In the genomic region with DNA sequence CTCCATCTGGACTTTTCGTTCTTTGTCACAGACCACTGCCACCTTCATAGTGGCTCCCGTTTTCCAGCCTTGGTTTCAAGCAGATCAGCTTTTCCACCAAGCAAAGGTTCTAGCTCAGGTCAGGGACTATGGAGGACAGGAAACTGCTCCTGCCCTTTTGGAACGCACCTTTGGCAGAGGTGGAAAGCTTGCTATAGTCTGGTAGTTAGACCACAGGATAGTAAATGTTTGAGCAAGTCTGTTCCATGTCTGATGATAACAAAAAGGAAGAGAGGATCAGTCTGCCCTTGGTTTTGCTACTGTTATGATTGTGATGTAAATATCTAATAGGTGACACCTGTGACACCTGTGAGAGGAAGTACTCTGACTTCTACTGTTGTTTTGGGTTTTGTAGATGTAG, we compare ENCODE assay signal across 29 mouse cellular contexts. TPM values are rescaled to one million over a fixed set of nuclear protein-coding genes. Genes with fewer than 3 reads are reported as not detected.
DNase-seq lines count a peak whose midpoint lies in the region; ATAC-seq and TF ChIP-seq lines count a peak whose summit lies in the region.
"Had no signal": no experiment of that assay in that cellular context is flagged by ENCODE, and none has a peak within 500 bp of the region (broad histone marks: within the 10 kb centered on the region; RNA-seq: fewer than 3 reads in every experiment).

No protein-coding gene starts in this region.

- 84% methylated on average over 3 of the region's 3 CpGs for WGBS in midbrain, embryonic 11.5 days
- 88% methylated on average over 3 of the region's 3 CpGs for WGBS in midbrain, postnatal 0 days

- H3K36me3 ChIP-seq in midbrain, embryonic 11.5 days (ENCODE audit: control insufficient read depth, insufficient read depth, low read length): no peaks in the 10 kb centered on the region
- H3K36me3 ChIP-seq in midbrain, postnatal 0 days (ENCODE audit: insufficient read depth, low read length): no peaks in the 10 kb centered on the region
- H3K36me3 ChIP-seq: embryonic facial prominence, embryonic 13.5 days; embryonic facial prominence, embryonic 15.5 days; forebrain, embryonic 10.5 days; forebrain, embryonic 12.5 days; G1E had no signal

- ATAC-seq in midbrain, embryonic 11.5 days (ENCODE audit: low FRiP score): no peak
- no peak for ATAC-seq in midbrain, postnatal 0 days (ENCODE audit: low FRiP score)
- peak; percentile 13 for ATAC-seq in CD4-positive, CD25-positive, alpha-beta regulatory T cell, adult 4 months
- ATAC-seq: forebrain, embryonic 14.5 days; forebrain, embryonic 16.5 days; Patski had no signal

- no peak overlapping the region for H3K9ac ChIP-seq in midbrain, embryonic 11.5 days (ENCODE audit: low read length)
- H3K9ac ChIP-seq in midbrain, postnatal 0 days (replicated peaks; ENCODE audit: low read length, poor library complexity, severe bottlenecking): no peak overlapping the region
- H3K9ac ChIP-seq: embryonic facial prominence, embryonic 13.5 days; embryonic facial prominence, embryonic 15.5 days; forebrain, embryonic 12.5 days had no signal

- no peak overlapping the region for H3K4me2 ChIP-seq in midbrain, embryonic 11.5 days
- H3K4me2 ChIP-seq in midbrain, postnatal 0 days (ENCODE audit: low read depth, low read length, poor library complexity, severe bottlenecking): no peak overlapping the region
- H3K4me2 ChIP-seq: embryonic facial prominence, embryonic 13.5 days; embryonic facial prominence, embryonic 15.5 days; forebrain, embryonic 12.5 days had no signal

- DNase-seq in midbrain, embryonic 11.5 days (ENCODE audit: low spot score, missing footprints): peak; percentile 62
- no peak for DNase-seq in midbrain, postnatal 0 days (ENCODE audit: low spot score)
- DNase-seq in CD4-positive helper T cell, adult 2 months (ENCODE audit: low read depth, low spot score): peak; percentile 41
- peak; percentile 69 for DNase-seq in induced T-regulatory cell, adult 2 months (ENCODE audit: low read depth)
- no peak for DNase-seq in left cerebral cortex, adult 9 months (ENCODE audit: low spot score in 2 of 2)
- no peak for DNase-seq in thymus, postnatal 0 days (ENCODE audit: low spot score)
- no peak for DNase-seq in right cerebral cortex, postnatal 36 days (ENCODE audit: low spot score in 2 of 2)
- DNase-seq: adrenal gland, adult 8-10 months; adrenal gland, postnatal 14 days; adrenal gland, postnatal 36 days; cerebellum, adult 11-12 months; cerebellum, adult 2 months; cerebellum, adult 9-10 months; cerebellum, postnatal 14 days; cerebellum, postnatal 36 days; embryo, embryonic 11 days had no signal

- H3K27ac ChIP-seq in midbrain, embryonic 11.5 days (ENCODE audit: low read depth, low read length): no peak overlapping the region
- no peak overlapping the region for H3K27ac ChIP-seq in midbrain, postnatal 0 days (ENCODE audit: low read depth, low read length)
- H3K27ac ChIP-seq: embryonic facial prominence, embryonic 13.5 days; embryonic facial prominence, embryonic 15.5 days; forebrain, embryonic 10.5 days; forebrain, embryonic 12.5 days had no signal

- H3K27me3 ChIP-seq in midbrain, embryonic 11.5 days (ENCODE audit: control insufficient read depth, insufficient read depth, low read length): no peaks in the 10 kb centered on the region
- H3K27me3 ChIP-seq in midbrain, postnatal 0 days (ENCODE audit: insufficient read depth, low read length): no peaks in the 10 kb centered on the region
- H3K27me3 ChIP-seq: embryonic facial prominence, embryonic 13.5 days; embryonic facial prominence, embryonic 15.5 days; forebrain, embryonic 12.5 days; Patski had no signal

- TF ChIP-seq CTCF in midbrain, postnatal 0 days (IDR thresholded peaks at IDR 0.05): no peak

- H3K4me1 ChIP-seq in midbrain, embryonic 11.5 days (ENCODE audit: control insufficient read depth, insufficient read depth, low read length): peaks cover 4% of the 10 kb centered on the region
- no peaks in the 10 kb centered on the region for H3K4me1 ChIP-seq in midbrain, postnatal 0 days (ENCODE audit: insufficient read depth, low read length)
- H3K4me1 ChIP-seq: embryonic facial prominence, embryonic 13.5 days; embryonic facial prominence, embryonic 15.5 days had no signal

- no peak overlapping the region for H3K4me3 ChIP-seq in midbrain, embryonic 11.5 days (ENCODE audit: low read depth, low read length)
- H3K4me3 ChIP-seq in midbrain, postnatal 0 days (ENCODE audit: low read depth, low read length): no peak overlapping the region
- H3K4me3 ChIP-seq: embryonic facial prominence, embryonic 13.5 days; embryonic facial prominence, embryonic 15.5 days; erythroblast, embryonic 14.5 days; forebrain, embryonic 10.5 days; forebrain, embryonic 12.5 days had no signal

- H3K9me3 ChIP-seq in midbrain, embryonic 11.5 days (ENCODE audit: control insufficient read depth, low read length): no peaks in the 10 kb centered on the region
- no peaks in the 10 kb centered on the region for H3K9me3 ChIP-seq in midbrain, postnatal 0 days (ENCODE audit: low read length)
- H3K9me3 ChIP-seq: embryonic facial prominence, embryonic 13.5 days; embryonic facial prominence, embryonic 15.5 days; forebrain, embryonic 10.5 days; forebrain, embryonic 12.5 days; G1E had no signal

RNA-seq across cellular contexts. Expression of a gene that starts 31.1 kb away (rescaled TPM):
- polyA plus RNA-seq in midbrain, embryonic 11.5 days (2014; fragmentation: Nextera tagmentation; extraction: Ambion mirVana): 835 and 887 TPM in 2 replicates
- 150 and 173 TPM in 2 replicates for total RNA-seq in midbrain, postnatal 0 days (2014; rRNA removed)
- polyA plus RNA-seq in midbrain, postnatal 0 days (2015; fragmentation: Nextera tagmentation; extraction: Ambion mirVana): 199 and 224 TPM in 2 replicates
- polyA plus RNA-seq in CD4-positive, CD25-positive, alpha-beta regulatory T cell, adult 4 months (2017; shearing (Covaris generic)): 100 to 1,000 TPM; 498 to 562 TPM
- 705 and 759 TPM in 2 replicates for polyA plus RNA-seq in thymus, postnatal 0 days (2015; fragmentation: Nextera tagmentation; extraction: Ambion mirVana)

RNA-seq across cellular contexts. Expression of a gene that starts 31.3 kb away (rescaled TPM):
- polyA plus RNA-seq in midbrain, embryonic 11.5 days (2014; fragmentation: Nextera tagmentation; extraction: Ambion mirVana): 0.08 TPM in 1 of 2 replicates, not detected in the other
- total RNA-seq in midbrain, postnatal 0 days (2014; rRNA removed): 0.11 TPM in 1 of 2 replicates, not detected in the other
- polyA plus RNA-seq in midbrain, postnatal 0 days (2015; fragmentation: Nextera tagmentation; extraction: Ambion mirVana): 0.06 and 0.12 TPM in 2 replicates
- not detected for polyA plus RNA-seq in CD4-positive, CD25-positive, alpha-beta regulatory T cell, adult 4 months (2017; shearing (Covaris generic))
- polyA plus RNA-seq in thymus, postnatal 0 days (2015; fragmentation: Nextera tagmentation; extraction: Ambion mirVana): 0.07 and 0.12 TPM in 2 replicates
- total RNA-seq: adrenal gland, adult 18-20 months; adrenal gland, postnatal 14 days; adrenal gland, postnatal 36 days; common myeloid progenitor, adult 5-6 weeks had no signal
- polyA plus RNA-seq: activated CD4-positive, CD25-positive, alpha-beta regulatory T cell, adult 4 months; embryonic facial prominence, embryonic 13.5 days; erythroblast, embryonic 14.5 days; forebrain, embryonic 16.5 days; G1E had no signal

RNA-seq across cellular contexts. Expression of a gene that starts 48.3 kb away (rescaled TPM):
- 42.1 and 42.2 TPM in 2 replicates for polyA plus RNA-seq in midbrain, embryonic 11.5 days (2014; fragmentation: Nextera tagmentation; extraction: Ambion mirVana)
- 5.6 and 9.2 TPM in 2 replicates for total RNA-seq in midbrain, postnatal 0 days (2014; rRNA removed)
- 14.4 and 16.2 TPM in 2 replicates for polyA plus RNA-seq in midbrain, postnatal 0 days (2015; fragmentation: Nextera tagmentation; extraction: Ambion mirVana)
- 10 to 100 TPM in 1 of 2 experiments, 1 to 10 TPM in 1; 9.6 to 10.2 TPM for polyA plus RNA-seq in CD4-positive, CD25-positive, alpha-beta regulatory T cell, adult 4 months (2017; shearing (Covaris generic))
- 41.4 and 50.8 TPM in 2 replicates for polyA plus RNA-seq in thymus, postnatal 0 days (2015; fragmentation: Nextera tagmentation; extraction: Ambion mirVana)
- polyA plus RNA-seq: erythroblast, embryonic 14.5 days had no signal

RNA-seq across cellular contexts. Expression of a gene that starts 48.7 kb away (rescaled TPM):
- polyA plus RNA-seq in midbrain, embryonic 11.5 days (2014; fragmentation: Nextera tagmentation; extraction: Ambion mirVana): 7.1 and 7.6 TPM in 2 replicates
- 1.3 and 1.5 TPM in 2 replicates for total RNA-seq in midbrain, postnatal 0 days (2014; rRNA removed)
- 1.00 and 1.1 TPM in 2 replicates for polyA plus RNA-seq in midbrain, postnatal 0 days (2015; fragmentation: Nextera tagmentation; extraction: Ambion mirVana)
- 10 to 100 TPM; 51.3 to 58.6 TPM for polyA plus RNA-seq in CD4-positive, CD25-positive, alpha-beta regulatory T cell, adult 4 months (2017; shearing (Covaris generic))
- polyA plus RNA-seq in thymus, postnatal 0 days (2015; fragmentation: Nextera tagmentation; extraction: Ambion mirVana): 7.6 and 8.4 TPM in 2 replicates
- total RNA-seq: G1E had no signal
- polyA plus RNA-seq: erythroblast, embryonic 14.5 days; G1E had no signal

Comparison
In these comparisons a context has a peak if more than half of its experiments do, and no peak if none do; other contexts are left out.
1. DNase-seq: peak in midbrain, embryonic 11.5 days (single experiment), CD4-positive helper T cell, adult 2 months (single experiment) and induced T-regulatory cell, adult 2 months (single experiment); none in midbrain, postnatal 0 days (single experiment), left cerebral cortex, adult 9 months (0 of 2), thymus, postnatal 0 days (single experiment) and right cerebral cortex, postnatal 36 days (0 of 2).